Mouse (Mus musculus) limb, embryonic 13.5 days (tissue): ENCODE results near the gene Mamld1. TPM values are rescaled to one million over a fixed set of nuclear protein-coding genes. Genes with fewer than 3 reads are reported as not detected.
"Not testable (repeated sequence)": the region's sequence is repeated elsewhere in the genome, so short reads cannot be mapped to it uniquely, and the experiment has no call there.

Experiments
- ATAC-seq: fragments of 200-750 bp; cut with Nextera tagmentation; 2 replicates; pipeline ENCODE4 v1.8.0; 2017; ENCODE audit warnings: low read depth, moderate number of reproducible peaks, moderate TSS enrichment; ENCODE audit not compliant: low FRiP score
- H3K27ac ChIP-seq: fragments of 300-500 bp; sonication (generic); 2 replicates; pipeline ENCODE4 v1.5.1; 2015; ENCODE audit warnings: inconsistent platforms, mild to moderate bottlenecking, moderate library complexity
- H3K27me3 ChIP-seq: fragments of 300-500 bp; sonication (generic); 2 replicates; pipeline ENCODE4 v1.6.1; 2015; ENCODE audit warnings: mild to moderate bottlenecking, inconsistent platforms
- H3K36me3 ChIP-seq: fragments of 300-500 bp; sonication (generic); 2 replicates; pipeline ENCODE4 v1.6.1; 2015; ENCODE audit warnings: inconsistent platforms, mild to moderate bottlenecking, moderate library complexity
- H3K4me1 ChIP-seq: fragments of 300-500 bp; sonication (generic); 2 replicates; pipeline ENCODE4 v1.6.1; 2015; ENCODE audit warnings: inconsistent platforms
- H3K4me2 ChIP-seq: fragments of 300-500 bp; sonication (generic); replicated peaks from 2 replicates; pipeline ENCODE4 v1.6.1; 2015; ENCODE audit warnings: inconsistent platforms, mild to moderate bottlenecking, moderate library complexity
- H3K4me3 ChIP-seq: fragments of 300-500 bp; sonication (generic); 2 replicates; pipeline ENCODE4 v1.5.1; 2015; ENCODE audit warnings: moderate library complexity, mild to moderate bottlenecking, inconsistent platforms
- H3K9ac ChIP-seq: fragments of 300-500 bp; sonication (generic); 2 replicates; pipeline ENCODE4 v1.6.1; 2015; ENCODE audit warnings: mild to moderate bottlenecking, inconsistent platforms
- H3K9me3 ChIP-seq: fragments of 300-500 bp; sonication (generic); 2 replicates; pipeline ENCODE4 v1.6.1; 2016; ENCODE audit warnings: inconsistent platforms
- WGBS: fragments of 180-500 bp; shearing (Covaris S2); methylation state at CpG from one replicate; pipeline ENCODE4 v1.1.7; 2015; 5-methylcytosine and 5-hydroxymethylcytosine counted together
- polyA plus RNA-seq: library from polyadenylated mRNA; unstranded; fragments of >200 nt; fragmentation: Nextera tagmentation; extraction: Ambion mirVana; gene quantifications from 2 replicates; pipeline ENCODE4 v1.2.1, GENCODE M21; 2015

The Mamld1 gene
- polyA plus RNA-seq = 1.2 and 2.0 TPM in 2 replicates

DNA sequence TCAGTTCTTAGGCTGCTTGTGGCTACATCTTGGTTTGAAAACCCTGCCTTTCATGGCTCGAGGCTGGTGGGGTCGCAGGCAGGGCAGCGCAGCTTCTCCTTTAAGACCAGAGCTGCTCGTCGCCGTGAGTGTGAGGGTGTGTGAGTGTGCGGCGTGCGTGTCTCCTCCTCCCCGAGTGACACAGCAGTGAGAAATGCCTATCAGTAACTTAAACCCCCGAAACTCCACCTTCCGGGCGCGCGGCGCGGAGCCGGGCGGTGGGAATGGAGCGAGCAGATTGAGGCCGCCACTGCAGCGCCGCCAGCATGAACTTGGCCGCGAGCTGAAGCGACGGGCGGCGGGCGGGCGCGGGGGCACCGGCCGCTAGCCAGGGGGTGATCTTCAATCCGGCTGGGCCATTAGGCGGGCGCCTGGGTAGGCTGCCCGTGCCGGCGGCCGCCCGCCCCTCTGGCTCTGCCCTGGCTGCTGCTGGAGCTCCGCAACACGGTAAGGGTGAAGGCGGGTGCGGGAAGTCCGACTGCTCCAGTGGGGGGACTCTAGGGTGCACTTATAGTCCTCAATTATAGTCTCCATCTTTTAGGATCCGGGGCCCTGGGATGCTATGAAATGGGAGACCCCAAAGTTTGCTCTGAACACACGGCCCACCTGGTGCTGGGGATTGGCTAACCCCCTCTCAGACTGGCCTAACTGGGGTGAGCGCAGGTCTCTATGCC is at the start of gene Mamld1:
Gene Mamld1 (plus strand): TSS at position 393 of the 713 bp plus-strand sequence.
- peak within 1 kb of the TSS; percentile 49 for H3K4me3 ChIP-seq
- H3K9me3 ChIP-seq = no peaks in the 10 kb centered on the region
- peaks cover 76% of the 10 kb centered on the region for H3K27me3 ChIP-seq
- H3K9ac ChIP-seq = peak within 1 kb of the TSS; percentile 53
- 18% methylated on average over 44 of the region's 50 CpGs for WGBS
- peak within 1 kb of the TSS; percentile 72 for H3K4me2 ChIP-seq
- peak; percentile 79 for ATAC-seq
- no peaks in the 10 kb centered on the region for H3K36me3 ChIP-seq
- no peaks in the 10 kb centered on the region for H3K4me1 ChIP-seq
- H3K27ac ChIP-seq = no peak within 1 kb of the TSS

DNA sequence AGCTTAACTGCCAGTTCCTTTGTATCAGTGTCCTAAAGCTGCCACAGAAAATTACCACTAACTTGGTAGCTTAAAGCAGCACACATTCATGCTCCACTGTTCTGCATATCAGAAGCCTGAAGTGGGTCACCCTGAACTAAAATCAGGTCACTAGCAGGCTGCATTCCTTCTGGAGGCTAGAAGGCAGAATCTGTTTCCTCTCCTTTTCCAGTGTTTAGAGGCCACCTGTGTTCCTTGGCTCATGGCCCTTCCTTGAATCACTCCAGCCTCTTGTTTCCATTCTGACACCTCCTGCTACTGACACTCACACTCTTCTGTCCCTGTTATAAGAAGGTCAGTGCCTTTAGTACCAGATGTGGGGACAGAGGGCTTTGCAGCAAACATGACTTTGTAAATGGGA is 25.3 kb upstream of the Mamld1 start:
- H3K27me3 ChIP-seq = no peaks in the 10 kb centered on the region
- H3K9me3 ChIP-seq = no peaks in the 10 kb centered on the region
- no peak overlapping the region for H3K9ac ChIP-seq
- no peak overlapping the region for H3K4me3 ChIP-seq
- no peak for ATAC-seq
- H3K4me2 ChIP-seq = no peak overlapping the region
- no peaks in the 10 kb centered on the region for H3K36me3 ChIP-seq
- no peaks in the 10 kb centered on the region for H3K4me1 ChIP-seq
- no peak overlapping the region for H3K27ac ChIP-seq

DNA sequence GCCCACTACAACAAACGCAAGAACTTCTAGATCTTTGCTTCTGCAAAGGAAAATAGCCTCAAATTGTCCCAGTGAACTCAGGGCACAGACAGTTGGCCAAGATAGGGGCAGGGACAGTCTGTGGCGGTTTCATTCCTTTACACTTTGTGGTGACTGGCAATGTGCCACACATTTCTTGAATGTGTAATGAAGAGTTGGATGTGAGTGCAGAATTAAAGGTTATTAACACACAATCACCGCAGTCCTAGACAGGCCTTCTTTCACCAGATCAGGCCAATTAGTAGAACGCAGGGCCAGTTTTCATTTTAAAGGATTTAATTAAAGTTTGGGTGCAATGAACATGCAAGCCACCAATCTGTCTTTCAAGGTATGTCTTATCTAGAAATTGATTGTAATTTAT is 22.0 kb upstream of the Mamld1 start:
- no peak for ATAC-seq
- H3K4me2 ChIP-seq = no peak overlapping the region
- H3K9me3 ChIP-seq = no peaks in the 10 kb centered on the region
- H3K4me3 ChIP-seq = no peak overlapping the region
- no peak overlapping the region for H3K27ac ChIP-seq
- H3K9ac ChIP-seq = no peak overlapping the region
- WGBS = 73% methylated on average over 4 of the region's 4 CpGs
- H3K36me3 ChIP-seq = no peaks in the 10 kb centered on the region
- H3K4me1 ChIP-seq = no peaks in the 10 kb centered on the region
- H3K27me3 ChIP-seq = no peaks in the 10 kb centered on the region

DNA sequence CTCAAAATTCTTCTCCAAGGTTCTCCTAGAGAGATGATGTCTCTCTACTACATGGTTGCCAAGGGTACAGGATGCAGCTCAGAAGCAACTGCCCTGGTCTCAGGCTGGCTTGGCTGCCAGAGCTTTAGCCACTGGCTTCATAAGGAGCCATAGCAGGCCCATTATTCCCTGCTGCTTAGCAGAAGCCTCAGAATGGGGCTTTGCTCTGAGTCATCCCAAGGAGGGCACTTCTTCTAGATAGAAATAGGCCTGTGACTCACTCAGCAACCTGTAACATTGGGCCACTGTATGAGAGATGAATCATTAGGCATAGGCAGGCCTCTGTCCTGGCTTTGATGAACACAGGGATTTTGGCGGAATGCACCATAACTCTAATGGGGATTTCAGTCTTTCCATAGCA is 21.1 kb upstream of the Mamld1 start:
- ATAC-seq, H3K4me3 ChIP-seq: not testable (repeated sequence)

GRCm38 (mm10) chrX:71050677-71051311 is 738 bp downstream of the Mamld1 start:
- ATAC-seq = no peak
- H3K27ac ChIP-seq = no peak overlapping the region
- H3K9ac ChIP-seq = peak overlapping the region; percentile 53; the same call in 1 of the 2 replicates
- peaks cover 78% of the 10 kb centered on the region for H3K27me3 ChIP-seq
- WGBS = 19% methylated on average over 26 of the region's 26 CpGs
- peak overlapping the region; percentile 72 for H3K4me2 ChIP-seq
- no peaks in the 10 kb centered on the region for H3K36me3 ChIP-seq
- H3K9me3 ChIP-seq = no peaks in the 10 kb centered on the region
- H3K4me3 ChIP-seq = peak overlapping the region; percentile 49
- no peaks in the 10 kb centered on the region for H3K4me1 ChIP-seq

More for the DNA sequence above, 21.1 kb upstream of the Mamld1 start:
- H3K9ac ChIP-seq, H3K27me3 ChIP-seq, H3K4me1 ChIP-seq, H3K9me3 ChIP-seq, H3K27ac ChIP-seq, H3K4me2 ChIP-seq, H3K36me3 ChIP-seq: not testable (repeated sequence)
- WGBS = 92% methylated on average over 1 of the region's 1 CpGs

DNA sequence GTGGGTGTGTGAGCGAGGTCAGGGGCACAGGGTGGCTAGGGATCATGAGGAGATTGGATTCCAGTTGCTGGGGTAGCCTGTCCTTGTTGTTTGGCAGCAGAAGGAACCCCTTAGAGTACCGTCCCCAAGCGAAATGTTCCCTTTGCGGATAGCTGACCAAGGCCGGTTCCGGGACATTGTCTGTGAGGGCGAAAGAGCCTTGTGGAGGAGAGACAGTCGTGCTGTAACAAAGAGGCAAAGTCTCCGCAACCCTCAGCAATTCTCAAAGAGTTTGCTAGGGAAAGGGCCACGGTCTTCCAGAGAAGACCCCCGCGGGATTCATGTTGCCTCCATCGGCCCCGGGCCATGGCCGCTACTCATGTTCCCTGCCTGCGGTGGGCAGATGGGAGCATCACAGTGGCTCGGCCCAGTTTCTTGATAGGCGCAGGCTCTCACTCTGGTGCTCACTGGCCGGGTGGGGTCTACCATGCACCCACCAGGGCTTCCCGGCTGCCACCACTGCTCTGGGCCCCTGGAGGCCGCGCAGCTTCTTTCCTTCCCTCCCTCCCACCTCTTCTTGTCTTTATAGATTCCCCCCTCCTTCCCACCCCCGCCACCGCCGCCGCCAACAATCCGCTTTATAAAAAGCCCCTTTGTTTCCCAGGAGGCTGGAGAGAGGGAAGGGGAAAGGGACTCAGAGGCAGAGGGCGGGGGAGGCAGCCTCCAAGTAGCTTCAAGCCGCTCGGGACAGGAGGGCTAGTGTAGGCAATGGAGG is 1.5 kb downstream of the Mamld1 start:
- peak; percentile 38 for ATAC-seq
- H3K27ac ChIP-seq = no peak overlapping the region
- H3K4me1 ChIP-seq = no peaks in the 10 kb centered on the region
- H3K27me3 ChIP-seq = peaks cover 76% of the 10 kb centered on the region
- H3K4me3 ChIP-seq = peak overlapping the region; percentile 49
- H3K9ac ChIP-seq = peak overlapping the region; percentile 45; the same call in 1 of the 2 replicates
- H3K36me3 ChIP-seq = no peaks in the 10 kb centered on the region
- no peaks in the 10 kb centered on the region for H3K9me3 ChIP-seq
- peak overlapping the region; percentile 72 for H3K4me2 ChIP-seq
- 25% methylated on average over 26 of the region's 30 CpGs for WGBS

DNA sequence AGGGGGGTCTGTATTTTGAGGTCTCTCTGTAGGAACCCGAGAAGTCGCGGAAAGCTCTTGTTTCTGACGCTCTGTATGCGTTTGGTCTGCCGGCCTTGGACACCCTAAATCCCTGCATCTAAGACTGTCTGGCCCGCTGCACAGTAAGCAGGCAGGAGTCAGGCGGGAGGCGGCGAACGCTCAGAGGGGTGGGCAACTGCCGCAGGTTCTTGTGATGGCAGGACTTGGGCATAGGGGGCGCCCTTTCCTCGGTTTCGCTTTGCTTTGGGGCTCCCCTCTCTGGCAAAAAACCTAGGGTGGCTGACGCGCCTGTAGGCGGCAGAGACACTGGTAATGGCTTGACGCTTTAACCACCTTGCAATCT is 2.0 kb downstream of the Mamld1 start:
- H3K27me3 ChIP-seq = peaks cover 73% of the 10 kb centered on the region
- no peaks in the 10 kb centered on the region for H3K9me3 ChIP-seq
- peak overlapping the region; percentile 49 for H3K4me3 ChIP-seq
- H3K9ac ChIP-seq = peak overlapping the region; percentile 45; the same call in 1 of the 2 replicates
- H3K4me1 ChIP-seq = no peaks in the 10 kb centered on the region
- H3K4me2 ChIP-seq = peak overlapping the region; percentile 72
- no peak overlapping the region for H3K27ac ChIP-seq
- peak; percentile 43; the same call in 1 of the 2 replicates for ATAC-seq
- H3K36me3 ChIP-seq = no peaks in the 10 kb centered on the region
- 14% methylated on average over 17 of the region's 19 CpGs for WGBS

- H3K27ac ChIP-seq = no peak overlapping the region
- H3K4me3 ChIP-seq = peak overlapping the region; percentile 49
- peaks cover 69% of the 10 kb centered on the region for H3K27me3 ChIP-seq
- peak overlapping the region; percentile 72 for H3K4me2 ChIP-seq
- no peaks in the 10 kb centered on the region for H3K4me1 ChIP-seq
- no peak for ATAC-seq
- no peaks in the 10 kb centered on the region for H3K9me3 ChIP-seq
- H3K36me3 ChIP-seq = no peaks in the 10 kb centered on the region
- WGBS = 38% methylated on average over 7 of the region's 8 CpGs
- no peak overlapping the region for H3K9ac ChIP-seq
Measured at GRCm38 (mm10) chrX:71052481-71053216, 2.6 kb downstream of the Mamld1 start.

DNA sequence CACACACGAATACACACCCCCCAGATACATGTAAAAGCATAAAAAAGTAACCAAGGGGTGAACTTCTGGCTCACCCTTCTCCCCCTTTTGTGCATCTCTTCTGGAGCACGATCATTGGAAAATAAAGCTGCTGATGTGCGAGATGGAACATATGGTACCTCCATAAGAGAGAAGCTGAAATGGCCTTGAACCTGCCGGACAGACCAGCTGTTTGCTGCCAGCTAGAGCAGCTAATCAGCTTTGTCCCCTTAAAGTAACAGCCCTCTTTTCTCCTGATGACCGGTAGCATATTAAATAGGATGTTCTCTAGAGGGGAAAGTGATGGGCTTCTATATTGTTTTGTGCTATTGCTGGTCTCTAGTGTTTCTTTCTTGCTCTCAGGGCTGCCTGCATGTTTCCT is 3.2 kb downstream of the Mamld1 start:
- Histone ChIP-seq H3K9me3 (no peaks in the 10 kb centered on the region), H3K4me3 (no peak overlapping the region), H3K4me2 (no peak overlapping the region), H3K27ac (no peak overlapping the region), H3K36me3 (no peaks in the 10 kb centered on the region), H3K4me1 (no peaks in the 10 kb centered on the region), H3K27me3 (peaks cover 63% of the 10 kb centered on the region), H3K9ac (no peak overlapping the region)
- WGBS = 49% methylated on average over 5 of the region's 5 CpGs
- no peak for ATAC-seq

GRCm38 (mm10) chrX:71056968-71057367 is 6.9 kb downstream of the Mamld1 start:
- Histone ChIP-seq H3K4me1 (no peaks in the 10 kb centered on the region), H3K9ac (no peak overlapping the region), H3K4me2 (no peak overlapping the region), H3K27ac (no peak overlapping the region), H3K4me3 (no peak overlapping the region), H3K36me3 (no peaks in the 10 kb centered on the region), H3K27me3 (peaks cover 28% of the 10 kb centered on the region; the same call in 1 of the 2 replicates), H3K9me3 (no peaks in the 10 kb centered on the region)
- ATAC-seq = no peak
- WGBS = 76% methylated on average over 2 of the region's 2 CpGs

DNA sequence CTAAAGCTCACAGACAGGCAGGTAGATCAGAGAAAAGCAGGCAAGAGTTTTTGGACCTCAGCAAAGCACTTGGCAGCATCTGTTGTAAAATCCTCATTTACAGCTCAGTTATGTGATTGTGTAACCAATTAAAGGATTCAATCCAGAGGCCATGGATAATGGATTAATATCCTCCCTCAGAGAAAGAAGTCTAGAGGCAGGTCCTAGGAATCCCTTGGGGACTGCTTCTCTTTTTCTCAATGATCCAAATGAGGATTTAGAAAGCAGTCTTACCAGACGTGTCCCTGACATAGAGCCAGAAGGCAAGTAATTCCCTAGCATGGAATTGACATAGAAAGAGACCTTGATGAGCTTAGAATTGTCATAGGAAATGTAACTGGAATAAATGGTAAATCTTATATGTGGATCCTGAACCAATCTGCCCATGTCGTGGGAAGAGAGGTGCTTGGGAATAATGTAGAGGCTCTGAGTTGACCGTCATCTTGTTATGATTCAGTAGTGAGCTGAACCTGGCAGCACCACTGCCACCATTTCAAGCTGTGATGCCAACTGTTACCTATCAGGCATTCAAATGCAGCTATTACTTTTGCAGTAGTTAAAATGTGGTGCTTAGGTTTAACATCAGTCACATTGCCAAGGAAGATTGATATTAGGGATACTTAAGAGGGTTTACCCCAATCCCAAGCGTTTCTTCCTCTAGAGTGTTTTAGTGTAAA is 35.2 kb downstream of the Mamld1 start:
- Histone ChIP-seq H3K4me3 (no peak overlapping the region), H3K9me3 (no peaks in the 10 kb centered on the region), H3K4me2 (no peak overlapping the region), H3K9ac (no peak overlapping the region), H3K27me3 (peaks cover 3% of the 10 kb centered on the region; the same call in 1 of the 2 replicates), H3K36me3 (no peaks in the 10 kb centered on the region), H3K27ac (no peak overlapping the region), H3K4me1 (no peaks in the 10 kb centered on the region)
- WGBS = 79% methylated on average over 4 of the region's 4 CpGs
- no peak for ATAC-seq
